Mouse (Mus musculus) thymus, postnatal 10 days (tissue): ENCODE results near the gene Ptgdr.
"Not testable (repeated sequence)": the region's sequence is repeated elsewhere in the genome, so short reads cannot be mapped to it uniquely, and the experiment has no call there.

ENCODE experiments used
- DNase-seq, 2 experiments: peaks; one replicate each; pipeline ENCODE4 v3.0.0; 2021; ENCODE audit warnings: low spot score in 2 of 2

Ptgdr gene

GRCm38 (mm10) chr14:44858868-44859613 is at the start of gene Ptgdr:
TSS of gene Ptgdr (minus strand) at chr14:44859375.
- no peak for DNase-seq

DNA sequence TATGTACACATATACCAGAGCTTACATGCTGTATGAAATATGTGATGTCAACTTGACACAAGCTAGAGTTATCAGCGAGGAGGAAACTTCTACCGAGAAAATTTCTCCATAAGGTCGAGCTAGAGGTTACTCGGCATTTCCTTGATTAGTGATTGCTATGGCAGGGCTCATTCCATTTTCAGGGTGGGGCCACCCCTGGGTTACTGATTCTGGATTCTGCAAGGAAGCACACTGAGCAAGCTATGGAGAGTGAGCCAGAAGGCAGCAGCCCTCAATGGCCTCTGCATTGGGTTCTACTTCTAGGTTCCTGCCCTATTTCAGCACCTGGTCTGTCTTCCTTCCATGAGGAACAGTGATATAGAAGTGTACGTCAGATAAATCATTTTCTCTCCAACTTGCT is 48.6 kb upstream of the Ptgdr start:
- DNase-seq, result no peak

DNA sequence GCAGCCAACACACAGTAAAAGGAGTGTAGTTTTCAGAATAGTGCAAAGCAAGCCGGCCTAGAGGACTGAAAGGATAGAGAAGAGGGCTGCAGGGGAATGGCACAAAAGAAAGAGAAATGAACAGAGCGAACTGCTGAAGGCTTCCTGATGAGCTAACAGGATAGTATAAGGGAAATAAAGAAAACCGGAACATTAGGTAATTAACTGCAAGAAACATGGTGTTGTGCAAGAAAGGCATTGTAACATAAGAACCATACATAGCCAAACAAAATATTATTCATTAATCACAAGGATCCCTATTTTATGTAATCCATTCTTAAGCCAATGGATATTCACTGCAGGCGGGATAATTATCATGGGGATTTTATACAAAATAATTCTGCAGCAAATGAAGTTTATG is 45.0 kb upstream of the Ptgdr start:
- DNase-seq, result no peak

DNA sequence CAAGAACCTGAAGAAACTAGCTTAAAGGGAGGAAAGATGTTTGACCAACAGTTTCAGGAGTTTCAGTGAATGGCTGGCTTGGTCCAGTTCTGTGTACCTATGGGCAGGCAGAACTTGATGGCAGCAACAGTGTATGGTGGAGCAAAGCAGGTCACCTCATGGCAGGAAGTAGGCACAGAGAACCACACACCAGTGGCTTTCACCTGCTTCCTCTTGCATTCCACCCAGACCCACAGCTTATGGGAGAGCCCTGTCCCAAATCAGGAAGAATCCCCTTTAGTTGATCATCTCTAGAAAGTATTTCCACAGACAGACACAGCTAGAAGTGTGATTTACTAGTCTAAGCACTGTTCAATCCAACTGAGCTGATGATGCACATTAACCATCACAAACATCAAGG is 42.6 kb upstream of the Ptgdr start:
- not testable (repeated sequence) for DNase-seq

- no peak for DNase-seq
Measured at GRCm38 (mm10) chr14:44891387-44892132, 32.4 kb upstream of the Ptgdr start.

DNA sequence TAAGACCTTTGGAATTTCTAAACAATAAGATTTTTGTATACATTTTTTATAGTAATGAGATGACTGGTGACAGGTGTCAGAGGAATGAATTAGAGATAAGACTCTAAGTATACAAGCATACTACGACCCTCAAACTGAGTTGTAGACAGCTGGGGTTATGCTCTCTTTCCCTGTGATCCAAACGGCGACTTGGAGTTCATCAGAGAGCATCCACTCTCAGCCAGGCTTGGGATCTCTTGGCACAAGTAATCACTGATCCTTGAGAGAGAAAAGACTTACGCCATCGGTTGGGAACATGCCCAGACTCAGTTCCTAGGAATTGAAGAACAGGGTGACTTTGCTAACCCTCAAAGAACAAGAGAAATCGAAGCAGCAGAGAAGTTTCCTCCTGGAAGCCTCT is 10.5 kb upstream of the Ptgdr start:
- DNase-seq, result no peak

DNA sequence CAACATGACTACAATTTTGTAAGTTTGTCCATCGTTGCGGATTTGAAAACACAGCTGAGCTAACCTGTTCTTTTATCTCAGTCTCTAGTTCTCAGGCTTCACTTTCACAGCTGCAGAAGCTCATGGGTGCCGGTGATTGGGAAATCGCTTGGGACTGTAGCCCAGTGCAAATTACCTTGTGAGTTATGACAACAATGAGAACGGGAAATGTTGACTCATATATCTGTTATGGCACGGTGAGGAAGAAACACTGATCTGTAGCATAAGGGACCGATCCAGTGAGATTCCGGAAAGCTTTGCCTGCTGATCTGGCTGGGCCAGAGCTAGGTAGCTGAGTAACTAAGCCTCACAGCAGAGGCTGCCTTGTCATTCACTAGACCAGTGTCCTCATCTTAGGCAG is 6.5 kb upstream of the Ptgdr start:
- no peak for DNase-seq

GRCm38 (mm10) chr14:44863086-44863485 is 3.9 kb upstream of the Ptgdr start:
- no peak for DNase-seq

GRCm38 (mm10) chr14:44861161-44861560 is 2.0 kb upstream of the Ptgdr start:
- DNase-seq, result no peak

- DNase-seq, result no peak
Measured at GRCm38 (mm10) chr14:44858372-44858771, 803 bp downstream of the Ptgdr start.

- not testable (repeated sequence) for DNase-seq
Measured at GRCm38 (mm10) chr14:44850637-44851036, 8.5 kb downstream of the Ptgdr start.

GRCm38 (mm10) chr14:44847740-44848139 is 11.4 kb downstream of the Ptgdr start:
- no peak for DNase-seq

GRCm38 (mm10) chr14:44846558-44847263 is 12.5 kb downstream of the Ptgdr start:
- no peak for DNase-seq

- no peak for DNase-seq
Measured at GRCm38 (mm10) chr14:44843768-44844755, 15.1 kb downstream of the Ptgdr start.

DNA sequence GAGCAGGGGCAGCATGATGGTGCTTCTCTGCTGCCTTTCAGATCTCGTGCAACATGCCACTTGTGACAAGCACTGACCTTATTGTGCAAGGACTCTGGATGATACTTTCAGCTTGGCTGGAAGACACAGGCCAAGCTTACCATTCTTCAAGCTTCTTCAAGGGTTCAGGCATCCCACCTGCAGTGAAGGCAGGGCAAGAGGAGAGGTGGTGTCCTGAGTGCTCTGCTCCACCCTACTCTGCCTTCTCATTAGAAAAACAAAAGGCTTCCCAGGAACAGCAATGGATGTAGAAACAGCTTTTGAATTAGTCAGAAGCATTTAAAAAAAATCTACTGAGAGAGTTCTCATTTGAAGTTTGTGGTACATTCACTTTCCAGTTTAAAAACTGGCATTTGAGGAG is 20.5 kb downstream of the Ptgdr start:
- DNase-seq, result no peak

- no peak for DNase-seq
Measured at GRCm38 (mm10) chr14:44835132-44835531, 24.0 kb downstream of the Ptgdr start.

GRCm38 (mm10) chr14:44834134-44834533 is 25.0 kb downstream of the Ptgdr start:
- DNase-seq, result not testable (repeated sequence)

DNA sequence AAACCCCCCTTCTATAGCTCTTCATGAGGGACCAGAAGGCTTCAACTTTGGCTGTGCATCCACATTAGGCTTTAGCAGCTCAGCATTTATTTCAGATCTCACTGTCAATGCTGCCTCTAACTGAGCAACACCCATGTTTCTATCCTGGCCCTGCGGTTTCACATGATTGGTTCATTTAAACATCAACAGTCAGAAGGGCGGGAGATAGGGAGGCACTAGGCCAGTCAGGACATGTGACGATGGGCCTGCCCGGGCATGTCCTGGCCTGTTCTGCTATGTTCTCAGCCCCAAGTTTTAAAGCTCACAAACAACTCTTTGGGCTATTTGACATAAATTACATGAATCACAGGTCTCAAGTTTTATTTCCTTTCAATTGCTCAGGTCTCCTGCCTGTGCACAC is 26.1 kb downstream of the Ptgdr start:
- DNase-seq, result not testable (repeated sequence)

DNA sequence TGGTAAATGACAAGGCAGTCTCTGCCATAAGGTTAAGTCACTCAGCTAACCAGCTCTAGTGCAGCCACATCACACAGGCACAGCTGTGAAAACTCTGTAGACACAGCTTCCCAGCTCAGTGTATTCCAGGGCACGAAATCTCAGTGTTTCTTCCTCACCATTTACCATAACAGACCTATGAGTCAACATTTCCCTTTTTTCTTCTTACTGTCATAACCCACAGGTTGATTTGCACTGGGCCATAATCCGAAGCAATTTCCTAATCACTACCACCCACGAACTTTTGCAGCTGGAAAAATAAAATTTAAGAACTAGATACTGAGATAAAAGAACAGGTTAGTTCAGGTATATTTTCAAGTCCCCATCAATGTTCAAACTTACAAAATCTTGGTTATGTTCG is 31.4 kb downstream of the Ptgdr start:
- no peak for DNase-seq

- DNase-seq, result no peak
Measured at GRCm38 (mm10) chr14:44821177-44822057, 37.8 kb downstream of the Ptgdr start.
